Mouse (Mus musculus) neural tube, embryonic 11.5 days (tissue): ENCODE measurements around the gene Cep152. TPM values are rescaled to one million over a fixed set of nuclear protein-coding genes. Genes with fewer than 3 reads are reported as not detected.
A peak's percentile ranks its signal among the peaks of the same experiment; 100 is the strongest.

Source experiments
- ATAC-seq: fragments of 200-750 bp; cut with Nextera tagmentation; 2 replicates; pipeline ENCODE4 v1.8.0; 2017; ENCODE audit warnings: moderate number of reproducible peaks, mild to moderate bottlenecking, moderate TSS enrichment, moderate library complexity; ENCODE audit not compliant: insufficient read depth, low FRiP score, low TSS enrichment
- DNase-seq: peaks from one replicate; pipeline ENCODE4 v3.0.0-alpha.2; 2015; ENCODE audit warnings: low spot score
- H3K27ac ChIP-seq: fragments of 300-500 bp; sonication (generic); 2 replicates; pipeline ENCODE4 v1.5.1; 2014; ENCODE audit warnings: low read depth, mild to moderate bottlenecking, low read length
- H3K27me3 ChIP-seq: fragments of 300-500 bp; sonication (generic); 2 replicates; pipeline ENCODE4 v1.6.1; 2014; ENCODE audit warnings: mild to moderate bottlenecking, low read length, mixed read lengths; ENCODE audit not compliant: control insufficient read depth, insufficient read depth
- H3K36me3 ChIP-seq: fragments of 300-500 bp; sonication (generic); 2 replicates; pipeline ENCODE4 v1.6.1; 2014; ENCODE audit warnings: mild to moderate bottlenecking, low read length, moderate library complexity, mixed read lengths; ENCODE audit not compliant: control insufficient read depth, insufficient read depth
- H3K4me1 ChIP-seq: fragments of 300-500 bp; sonication (generic); 2 replicates; pipeline ENCODE4 v1.6.1; 2014; ENCODE audit warnings: low read length, mixed read lengths; ENCODE audit not compliant: control insufficient read depth, insufficient read depth
- H3K4me2 ChIP-seq: fragments of 300-500 bp; sonication (generic); 2 replicates; pipeline ENCODE4 v1.6.1; 2014; ENCODE audit warnings: low read depth, mild to moderate bottlenecking, moderate library complexity
- H3K4me3 ChIP-seq: fragments of 300-500 bp; sonication (generic); 2 replicates; pipeline ENCODE4 v1.5.1; 2014; ENCODE audit warnings: low read depth, low read length
- H3K9ac ChIP-seq: fragments of 300-500 bp; sonication (generic); 2 replicates; pipeline ENCODE4 v1.6.1; 2014; ENCODE audit warnings: mild to moderate bottlenecking, low read length
- H3K9me3 ChIP-seq: fragments of 300-500 bp; sonication (generic); 2 replicates; pipeline ENCODE4 v1.6.1; 2016; ENCODE audit warnings: low read length; ENCODE audit not compliant: control insufficient read depth
- WGBS: fragments of 180-500 bp; shearing (Covaris S2); extraction: QIAGEN DNeasy Blood & Tissue Kit; methylation state at CpG from one replicate; pipeline ENCODE4 v1.1.7; 2014; 5-methylcytosine and 5-hydroxymethylcytosine counted together
- polyA plus RNA-seq: library from polyadenylated mRNA; unstranded; fragments of >200 nt; fragmentation: Nextera tagmentation; extraction: Ambion mirVana; gene quantifications from 2 replicates; pipeline ENCODE4 v1.2.1, GENCODE M21; 2014

Cep152 gene
- polyA plus RNA-seq, 1 experiment from 2014 or later = 8.1 TPM

GRCm38 (mm10) chr2:125525484-125525883, 99.4 kb downstream of the Cep152 start:
- no peaks in the 10 kb centered on the region for H3K9me3 ChIP-seq
- no peaks in the 10 kb centered on the region for H3K4me1 ChIP-seq
- no peaks in the 10 kb centered on the region for H3K36me3 ChIP-seq
- 92% methylated on average over 2 of the region's 2 CpGs for WGBS
- no peak overlapping the region for H3K4me3 ChIP-seq
- no peaks in the 10 kb centered on the region for H3K27me3 ChIP-seq
- H3K27ac ChIP-seq = no peak overlapping the region
- DNase-seq (no peak), ATAC-seq (no peak)
- H3K9ac ChIP-seq = no peak overlapping the region
- H3K4me2 ChIP-seq = no peak overlapping the region

DNA sequence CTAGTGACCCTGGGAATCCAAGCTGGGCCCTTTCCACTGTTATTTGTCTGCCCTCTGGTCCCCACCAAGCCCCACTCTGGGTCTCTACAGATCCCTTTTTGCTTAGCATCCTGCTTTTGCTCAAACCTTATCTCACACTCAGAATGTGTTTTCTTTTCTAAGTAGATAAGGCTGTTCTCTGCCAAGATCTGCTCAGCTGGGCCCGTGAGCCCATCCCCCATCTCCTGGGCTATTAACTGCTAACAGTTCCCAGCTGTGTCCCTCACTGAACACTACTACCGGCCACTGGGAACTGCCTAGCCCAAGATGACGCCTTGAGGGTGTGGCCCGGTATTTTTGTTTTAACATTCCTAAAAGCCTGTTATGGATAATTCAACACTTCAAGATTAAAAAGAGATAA, 108.3 kb downstream of the Cep152 start:
- WGBS = 15% methylated on average over 4 of the region's 4 CpGs
- Histone ChIP-seq H3K9me3 (no peaks in the 10 kb centered on the region), H3K4me1 (no peaks in the 10 kb centered on the region), H3K27me3 (no peaks in the 10 kb centered on the region), H3K4me2 (no peak overlapping the region), H3K36me3 (no peaks in the 10 kb centered on the region), H3K27ac (0 out of 2 replicates have a peak overlapping the region, but pooled peaks have one; percentile 34), H3K9ac (no peak overlapping the region), H3K4me3 (no peak overlapping the region)
- no peak for ATAC-seq
- peak; percentile 38 for DNase-seq

GRCm38 (mm10) chr2:125515291-125516057, 109.4 kb downstream of the Cep152 start:
- Histone ChIP-seq H3K36me3 (no peaks in the 10 kb centered on the region), H3K4me1 (no peaks in the 10 kb centered on the region), H3K9me3 (no peaks in the 10 kb centered on the region), H3K27ac (no peak overlapping the region), H3K4me2 (no peak overlapping the region), H3K9ac (no peak overlapping the region), H3K4me3 (no peak overlapping the region), H3K27me3 (no peaks in the 10 kb centered on the region)
- WGBS = 84% methylated on average over 12 of the region's 12 CpGs
- ATAC-seq (no peak), DNase-seq (no peak)

DNA sequence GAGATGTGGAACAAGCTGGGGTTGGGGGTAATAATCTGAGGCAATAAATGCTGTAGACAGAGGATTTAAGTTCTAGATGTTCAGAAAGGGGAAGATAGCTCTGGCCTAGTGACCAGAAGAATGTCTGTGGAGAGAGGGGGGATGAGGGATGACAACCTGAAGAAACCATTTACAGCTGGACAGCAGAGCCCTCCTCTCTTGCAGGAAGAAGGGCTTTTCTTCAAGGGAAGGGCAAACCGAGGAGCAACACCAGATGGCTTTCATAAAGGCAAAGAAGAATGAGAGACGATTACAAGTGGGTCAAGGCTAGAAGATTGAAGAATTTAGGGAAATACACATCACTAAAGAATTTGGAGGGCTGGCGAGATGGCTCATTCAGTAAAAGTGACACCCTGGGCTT, 110.5 kb downstream of the Cep152 start:
- no peak overlapping the region for H3K4me2 ChIP-seq
- no peaks in the 10 kb centered on the region for H3K27me3 ChIP-seq
- 82% methylated on average over 3 of the region's 3 CpGs for WGBS
- H3K36me3 ChIP-seq = no peaks in the 10 kb centered on the region
- H3K9ac ChIP-seq = no peak overlapping the region
- H3K27ac ChIP-seq = no peak overlapping the region
- DNase-seq = no peak
- H3K4me1 ChIP-seq = no peaks in the 10 kb centered on the region
- H3K4me3 ChIP-seq = no peak overlapping the region
- ATAC-seq = no peak
- no peaks in the 10 kb centered on the region for H3K9me3 ChIP-seq

Other genes starting within 250 kb of the Cep152 start
- 0.16 and 0.19 TPM in 2 replicates for gene Gm9913, start 120.0 kb downstream of the Cep152 start, polyA plus RNA-seq
- 8.2 and 9.8 TPM in 2 replicates for gene Fbn1, start 117.1 kb downstream of the Cep152 start, polyA plus RNA-seq
- gene Eid1, start 48.0 kb upstream of the Cep152 start, polyA plus RNA-seq = 271 and 289 TPM in 2 replicates
- gene Shc4, start 99.0 kb upstream of the Cep152 start, polyA plus RNA-seq = 1.7 and 2.1 TPM in 2 replicates
- 30.3 and 31.6 TPM in 2 replicates for gene Secisbp2l, start 157.8 kb upstream of the Cep152 start, polyA plus RNA-seq
- 29.9 and 31.1 TPM in 2 replicates for gene Galk2, start 234.0 kb upstream of the Cep152 start, polyA plus RNA-seq
- 109 and 115 TPM in 2 replicates for gene Cops2, start 234.0 kb upstream of the Cep152 start, polyA plus RNA-seq